Mouse (Mus musculus): ENCODE data around the gene Hmgcs2. TPM values are rescaled to one million over a fixed set of nuclear protein-coding genes. Genes with fewer than 3 reads are reported as not detected.
A peak's percentile ranks its signal among the peaks of the same experiment; 100 is the strongest.
"Not testable (repeated sequence)": the region's sequence is repeated elsewhere in the genome, so short reads cannot be mapped to it uniquely, and the experiment has no call there.

Gene Hmgcs2
- total RNA-seq, 2 experiments from 2014 or later = 64.9 to 70.1 TPM

GRCm38 (mm10) chr3:98334010-98334409 lies 53.8 kb downstream of the Hmgcs2 start:
- no peak for DNase-seq
- intact Hi-C loops (cut with DNase I) = no loop called here

- intact Hi-C loops (cut with DNase I) = no loop called here
- no peak for DNase-seq
Measured at GRCm38 (mm10) chr3:98335331-98335730, 55.1 kb downstream of the Hmgcs2 start.

GRCm38 (mm10) chr3:98335886-98336285 lies 55.7 kb downstream of the Hmgcs2 start:
- intact Hi-C loops (cut with DNase I) = no loop called here
- no peak for DNase-seq

GRCm38 (mm10) chr3:98336661-98337654 lies 56.7 kb downstream of the Hmgcs2 start:
- intact Hi-C loops (cut with DNase I) = no loop called here
- DNase-seq = no peak

- DNase-seq = peak; percentile 17 to 38
- intact Hi-C loops (cut with DNase I) = no loop called here
Measured at GRCm38 (mm10) chr3:98338584-98339041, 58.4 kb downstream of the Hmgcs2 start.

- intact Hi-C loops (cut with DNase I) = no loop called here
- DNase-seq = peak; percentile 54 to 64
Measured at GRCm38 (mm10) chr3:98339097-98339705, 59.0 kb downstream of the Hmgcs2 start.

GRCm38 (mm10) chr3:98339706-98340109 lies 59.5 kb downstream of the Hmgcs2 start, which contains the start of gene Phgdh:
Gene Phgdh, minus strand, starts transcription at chr3:98339990.
- peak; percentile 49 to 55 for DNase-seq
- intact Hi-C loops (cut with DNase I) = not testable (repeated sequence)

GRCm38 (mm10) chr3:98340818-98341594 lies 60.8 kb downstream of the Hmgcs2 start:
- no peak for DNase-seq
- intact Hi-C loops (cut with DNase I) = no loop called here

- intact Hi-C loops (cut with DNase I) = no loop called here
Measured at GRCm38 (mm10) chr3:98343235-98343634, 63.0 kb downstream of the Hmgcs2 start.

GRCm38 (mm10) chr3:98348106-98348505 lies 67.9 kb downstream of the Hmgcs2 start:
- no peak for DNase-seq
- intact Hi-C loops (cut with DNase I) = no loop called here

More at GRCm38 (mm10) chr3:98343235-98343634, 63.0 kb downstream of the Hmgcs2 start:
- DNase-seq = no peak

GRCm38 (mm10) chr3:98348705-98349104 lies 68.5 kb downstream of the Hmgcs2 start:
- intact Hi-C loops (cut with DNase I) = no loop called here
- DNase-seq = no peak

- DNase-seq = peak; percentile 67 to 87
- intact Hi-C loops (cut with DNase I) = no loop called here
Measured at GRCm38 (mm10) chr3:98353892-98354291, 73.7 kb downstream of the Hmgcs2 start.

- DNase-seq = no peak
- intact Hi-C loops (cut with DNase I) = no loop called here
Measured at GRCm38 (mm10) chr3:98355344-98356025, 75.2 kb downstream of the Hmgcs2 start.

- intact Hi-C loops (cut with DNase I) = no loop called here
- no peak for DNase-seq
Measured at GRCm38 (mm10) chr3:98356026-98356365, 75.8 kb downstream of the Hmgcs2 start.

- intact Hi-C loops (cut with DNase I) = no loop called here
- DNase-seq = no peak
Measured at GRCm38 (mm10) chr3:98356632-98357370, 76.6 kb downstream of the Hmgcs2 start.
